Mouse (Mus musculus): ENCODE measurements around the gene Atp6v1g2. TPM values are rescaled to one million over a fixed set of nuclear protein-coding genes. Genes with fewer than 3 reads are reported as not detected.

The Atp6v1g2 gene
- polyA plus RNA-seq, 1 experiment from 2014 or later, result 4.3 TPM

DNA sequence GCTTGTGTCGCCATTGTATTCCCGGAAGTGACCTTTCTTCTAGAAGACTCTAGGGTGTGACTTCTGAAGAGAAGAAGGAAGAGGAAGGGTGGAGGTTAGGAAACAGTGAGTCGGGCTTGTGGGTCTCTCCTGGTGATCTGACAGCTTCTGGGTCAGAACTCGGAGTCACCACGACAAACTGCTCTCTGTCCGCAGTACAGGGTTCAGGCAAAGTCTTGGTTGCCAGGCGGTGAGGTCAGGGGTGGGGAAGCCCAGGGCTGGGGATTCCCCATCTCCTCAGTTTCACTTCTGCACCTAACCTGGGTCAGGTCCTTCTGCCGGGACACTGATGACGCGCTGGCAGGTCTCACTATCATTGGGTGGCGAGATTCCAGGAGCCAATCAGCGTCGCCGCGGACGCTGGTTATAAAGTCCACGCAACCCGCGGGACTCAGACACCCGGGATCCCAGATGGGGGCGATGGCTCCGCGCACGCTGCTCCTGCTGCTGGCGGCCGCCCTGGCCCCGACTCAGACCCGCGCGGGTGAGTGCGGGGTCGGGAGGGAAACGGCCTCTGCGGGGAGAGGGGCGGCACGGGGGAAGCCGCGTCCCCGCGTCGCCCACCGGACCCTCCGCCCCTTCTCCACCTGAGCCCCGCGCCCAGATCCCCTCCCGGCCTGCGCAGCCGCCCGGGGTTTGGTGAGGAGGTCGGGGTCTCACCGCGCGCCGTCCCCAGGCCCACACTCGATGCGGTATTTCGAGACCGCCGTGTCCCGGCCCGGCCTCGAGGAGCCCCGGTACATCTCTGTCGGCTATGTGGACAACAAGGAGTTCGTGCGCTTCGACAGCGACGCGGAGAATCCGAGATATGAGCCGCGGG lies 29.4 kb downstream of the Atp6v1g2 start, which contains the start of gene H2-D1:
Gene H2-D1, plus strand, starts transcription at position 67 of the 859 bp plus-strand sequence.
- WGBS, result 2% methylated on average over 72 of the region's 73 CpGs
- Histone ChIP-seq H3K9me3 (no peaks in the 10 kb centered on the region), H3K27ac (0 out of 2 replicates have a peak within 1 kb of the TSS, but pooled peaks have one; percentile 17), H3K4me1 (replicated peaks) (peaks cover 4% of the 10 kb centered on the region; the same call in 1 of the 2 replicates), H3K27me3 (replicated peaks) (peaks cover 9% of the 10 kb centered on the region), H3K4me2 (replicated peaks) (peak within 1 kb of the TSS; percentile 99), H3K36me3 (no peaks in the 10 kb centered on the region), H3K4me3 (replicated peaks) (peak within 1 kb of the TSS; percentile 74), H3K9ac (peak within 1 kb of the TSS; percentile 69)
- peak; percentile 94 for ATAC-seq

DNA sequence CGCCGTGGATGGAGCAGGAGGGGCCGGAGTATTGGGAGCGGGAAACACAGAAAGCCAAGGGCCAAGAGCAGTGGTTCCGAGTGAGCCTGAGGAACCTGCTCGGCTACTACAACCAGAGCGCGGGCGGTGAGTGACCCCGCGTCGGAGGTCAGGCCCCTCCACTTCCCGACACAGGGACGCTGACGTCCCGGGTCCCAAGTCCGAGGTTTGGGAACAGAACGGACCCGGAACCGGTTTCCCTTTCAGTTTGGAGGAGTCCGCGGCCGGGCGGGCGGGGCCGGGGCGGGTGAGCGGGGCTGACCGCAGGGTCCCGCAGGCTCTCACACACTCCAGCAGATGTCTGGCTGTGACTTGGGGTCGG lies 30.0 kb downstream of the Atp6v1g2 start:
- Histone ChIP-seq H3K4me1 (replicated peaks) (peaks cover 4% of the 10 kb centered on the region; the same call in 1 of the 2 replicates), H3K9me3 (no peaks in the 10 kb centered on the region), H3K27me3 (replicated peaks) (peaks cover 9% of the 10 kb centered on the region), H3K36me3 (no peaks in the 10 kb centered on the region), H3K4me2 (replicated peaks) (peak overlapping the region; percentile 99), H3K9ac (peak overlapping the region; percentile 69), H3K27ac (no peak overlapping the region), H3K4me3 (replicated peaks) (peak overlapping the region; percentile 74)
- WGBS, result 1% methylated on average over 31 of the region's 31 CpGs
- peak; percentile 50 for ATAC-seq

DNA sequence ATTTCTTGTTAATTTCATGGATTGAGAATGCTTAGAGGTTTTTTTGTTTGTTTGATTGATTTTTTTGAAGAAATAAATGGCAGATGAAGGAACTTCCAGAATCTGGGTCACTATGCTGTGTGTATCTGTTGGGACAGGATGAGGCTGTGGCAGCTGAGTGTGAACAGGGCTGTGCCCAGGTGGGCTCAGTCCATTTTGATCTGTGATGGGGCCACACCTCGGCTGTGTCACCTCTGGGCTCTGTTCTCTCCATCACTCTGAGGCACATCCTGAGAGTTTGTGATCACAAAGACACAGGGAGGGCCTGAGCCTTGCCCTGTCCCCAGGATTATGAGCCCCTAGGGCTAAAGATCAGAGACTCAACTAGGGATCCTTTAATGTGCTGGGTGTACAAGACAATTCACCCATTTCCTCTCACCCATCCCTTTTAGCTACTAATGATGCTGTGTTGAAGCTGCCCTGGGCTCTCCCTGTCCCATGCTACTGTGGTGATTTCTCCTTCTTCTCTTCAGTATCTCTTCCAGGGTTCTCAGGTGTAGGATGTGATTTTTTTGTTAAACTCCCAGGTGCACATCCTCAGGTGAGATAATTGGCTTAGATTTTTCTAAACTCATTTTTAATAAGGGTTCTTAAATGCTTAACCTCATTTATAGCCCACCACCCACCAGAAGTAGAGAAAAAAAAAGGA lies 34.1 kb downstream of the Atp6v1g2 start:
- Histone ChIP-seq H3K4me3 (replicated peaks) (no peak overlapping the region), H3K27ac (no peak overlapping the region), H3K9ac (no peak overlapping the region), H3K4me1 (replicated peaks) (peaks cover 2% of the 10 kb centered on the region; the same call in 1 of the 2 replicates), H3K27me3 (replicated peaks) (peaks cover 3% of the 10 kb centered on the region), H3K9me3 (no peaks in the 10 kb centered on the region), H3K4me2 (replicated peaks) (no peak overlapping the region), H3K36me3 (no peaks in the 10 kb centered on the region)
- WGBS, result 77% methylated on average over 1 of the region's 1 CpGs
- no peak for ATAC-seq

DNA sequence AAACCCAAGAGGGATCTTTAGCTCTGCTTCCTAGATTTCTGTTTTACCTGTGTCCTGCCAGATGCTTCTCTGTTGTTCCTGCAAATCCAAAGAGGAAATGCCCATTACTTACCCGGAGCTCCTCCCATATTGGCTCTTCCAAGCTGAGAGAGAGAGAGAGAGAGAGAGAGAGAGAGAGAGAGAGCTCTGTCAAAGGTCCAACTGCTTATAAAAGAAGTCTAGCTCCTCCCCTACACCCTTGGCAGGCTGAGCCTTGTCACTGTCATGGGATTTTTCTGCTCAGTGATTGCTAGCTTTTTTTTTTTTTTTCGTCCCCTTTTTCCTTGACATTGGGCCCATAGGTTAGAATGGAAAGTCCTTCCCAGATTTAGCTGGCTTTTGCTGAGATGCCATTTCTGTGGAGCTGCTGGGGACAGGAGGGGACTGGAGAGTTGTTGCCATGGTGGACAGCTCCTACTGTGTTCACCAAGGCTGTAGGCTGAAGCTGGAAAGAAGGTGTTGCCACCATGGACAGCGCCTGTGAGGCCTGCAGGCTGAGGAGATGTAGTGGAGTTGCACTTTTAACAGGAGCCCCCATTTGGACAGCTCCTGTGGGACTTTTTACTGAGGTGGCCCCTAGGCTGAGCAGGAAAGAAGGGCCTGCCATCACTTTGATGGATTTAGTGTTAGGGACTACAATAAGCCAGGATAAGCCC lies 36.3 kb downstream of the Atp6v1g2 start:
- Histone ChIP-seq H3K9ac (no peak overlapping the region), H3K36me3 (no peaks in the 10 kb centered on the region), H3K27me3 (replicated peaks) (no peaks in the 10 kb centered on the region), H3K4me3 (replicated peaks) (no peak overlapping the region), H3K27ac (no peak overlapping the region), H3K4me2 (replicated peaks) (no peak overlapping the region), H3K4me1 (replicated peaks) (no peaks in the 10 kb centered on the region), H3K9me3 (no peaks in the 10 kb centered on the region)
- 27% methylated on average over 3 of the region's 3 CpGs for WGBS
- ATAC-seq, result no peak; the same call in 1 of the 2 replicates

DNA sequence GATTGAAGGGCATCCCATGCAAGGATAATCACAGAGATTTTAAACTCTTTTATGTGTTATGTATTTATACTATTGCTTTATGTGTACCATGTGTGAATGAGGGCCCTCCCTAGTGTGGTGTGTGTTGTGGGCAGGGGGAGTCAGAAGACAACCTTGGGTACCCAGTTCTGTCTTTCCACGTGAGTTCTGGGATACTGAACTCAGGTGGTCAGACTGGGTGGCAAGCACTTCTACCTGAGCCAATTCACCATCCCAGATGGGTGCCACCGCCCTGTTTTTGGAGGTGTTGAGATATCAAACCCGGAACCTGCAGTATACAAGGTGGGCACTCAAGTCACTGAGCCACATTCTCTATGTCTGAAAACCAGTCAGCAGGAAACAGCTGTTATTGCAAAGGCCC lies 38.8 kb downstream of the Atp6v1g2 start:
- no peak for ATAC-seq
- WGBS, result 64% methylated on average over 3 of the region's 3 CpGs
- no peak overlapping the region for H3K4me2 ChIP-seq (replicated peaks)
- no peaks in the 10 kb centered on the region for H3K9me3 ChIP-seq
- peaks cover 16% of the 10 kb centered on the region for H3K27me3 ChIP-seq (replicated peaks)
- no peak overlapping the region for H3K4me3 ChIP-seq (replicated peaks)
- no peaks in the 10 kb centered on the region for H3K4me1 ChIP-seq (replicated peaks)
- no peak overlapping the region for H3K27ac ChIP-seq
- H3K9ac ChIP-seq, result no peak overlapping the region
- H3K36me3 ChIP-seq, result no peaks in the 10 kb centered on the region

DNA sequence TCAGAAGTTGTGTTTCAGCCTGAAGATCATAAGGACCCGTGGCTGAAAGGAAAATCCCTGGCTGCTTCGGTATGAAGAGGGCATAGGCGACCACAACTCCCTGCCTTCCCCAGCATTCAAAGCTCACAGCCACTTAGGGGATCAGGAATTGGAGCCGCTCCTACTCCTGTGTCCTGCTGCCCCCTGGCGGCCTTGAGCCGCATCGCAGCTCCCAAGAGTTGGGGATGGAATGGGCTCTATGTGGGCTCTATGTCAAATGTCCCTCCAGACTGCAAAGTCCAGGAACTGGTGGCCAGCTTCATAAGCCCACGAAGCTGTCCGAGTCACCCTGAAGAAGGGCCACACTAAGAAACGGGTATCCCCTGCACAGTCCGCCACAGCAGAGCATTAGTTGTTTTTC lies 41.3 kb downstream of the Atp6v1g2 start:
- Histone ChIP-seq H3K4me1 (replicated peaks) (no peaks in the 10 kb centered on the region), H3K27ac (no peak overlapping the region), H3K4me2 (replicated peaks) (no peak overlapping the region), H3K4me3 (replicated peaks) (no peak overlapping the region), H3K27me3 (replicated peaks) (peaks cover 16% of the 10 kb centered on the region), H3K9ac (no peak overlapping the region), H3K36me3 (no peaks in the 10 kb centered on the region), H3K9me3 (no peaks in the 10 kb centered on the region)
- WGBS, result 5% methylated on average over 11 of the region's 11 CpGs
- peak; percentile 72 for ATAC-seq

DNA sequence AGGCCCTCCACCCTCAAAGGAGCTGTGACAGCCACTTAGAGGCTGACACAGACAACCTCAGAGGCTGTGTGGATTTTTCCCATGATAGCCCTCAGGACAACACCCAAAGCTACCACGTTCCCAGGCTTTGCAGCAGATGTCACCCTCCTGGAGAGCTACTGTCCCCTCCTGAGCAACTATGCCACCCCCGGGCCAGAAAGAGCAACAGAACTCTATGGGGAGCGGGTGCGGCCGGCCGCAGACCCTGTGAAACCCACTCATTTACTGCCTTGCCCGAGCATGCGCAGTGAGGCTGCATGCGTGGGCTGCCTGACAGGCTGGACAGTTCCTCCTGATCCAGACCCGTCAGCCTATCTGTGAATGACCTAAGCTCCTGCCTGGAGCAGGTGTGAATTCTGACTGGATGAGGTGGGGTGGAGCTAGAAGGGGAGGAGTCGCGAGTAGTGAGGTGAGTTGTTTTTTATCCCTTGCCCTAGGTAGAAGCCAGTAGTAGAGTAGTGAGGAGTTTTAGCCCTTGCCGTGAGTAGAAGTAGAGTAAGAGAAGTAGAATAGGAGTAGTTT lies 42.9 kb downstream of the Atp6v1g2 start:
- Histone ChIP-seq H3K9ac (no peak overlapping the region), H3K4me3 (replicated peaks) (no peak overlapping the region), H3K4me1 (replicated peaks) (no peaks in the 10 kb centered on the region), H3K36me3 (no peaks in the 10 kb centered on the region), H3K9me3 (no peaks in the 10 kb centered on the region), H3K27ac (no peak overlapping the region), H3K4me2 (replicated peaks) (no peak overlapping the region), H3K27me3 (replicated peaks) (peaks cover 16% of the 10 kb centered on the region)
- 17% methylated on average over 13 of the region's 13 CpGs for WGBS
- no peak for ATAC-seq

DNA sequence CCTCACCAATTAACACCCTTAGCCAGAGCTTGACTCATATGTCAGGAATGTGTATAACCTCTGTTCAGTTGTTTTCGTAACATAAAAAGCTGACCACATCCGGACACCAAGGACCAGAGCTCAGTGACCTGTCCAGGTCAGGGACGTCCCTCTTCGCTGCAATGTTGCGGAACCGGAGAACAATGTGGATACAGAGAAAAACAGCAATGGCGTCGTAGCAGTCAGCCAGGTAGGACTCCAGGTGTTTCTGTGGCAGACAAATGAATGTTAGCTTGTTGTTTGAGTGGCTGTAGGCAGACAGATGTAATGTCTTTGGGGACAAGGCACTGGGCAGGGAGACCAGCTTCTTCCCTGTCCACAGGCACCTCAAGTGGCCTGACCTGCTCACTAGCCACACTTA lies 44.6 kb downstream of the Atp6v1g2 start:
- 87% methylated on average over 8 of the region's 8 CpGs for WGBS
- Histone ChIP-seq H3K4me1 (replicated peaks) (no peaks in the 10 kb centered on the region), H3K4me2 (replicated peaks) (no peak overlapping the region), H3K9me3 (no peaks in the 10 kb centered on the region), H3K27ac (no peak overlapping the region), H3K36me3 (no peaks in the 10 kb centered on the region), H3K9ac (no peak overlapping the region), H3K27me3 (replicated peaks) (peaks cover 16% of the 10 kb centered on the region), H3K4me3 (replicated peaks) (no peak overlapping the region)
- no peak for ATAC-seq

DNA sequence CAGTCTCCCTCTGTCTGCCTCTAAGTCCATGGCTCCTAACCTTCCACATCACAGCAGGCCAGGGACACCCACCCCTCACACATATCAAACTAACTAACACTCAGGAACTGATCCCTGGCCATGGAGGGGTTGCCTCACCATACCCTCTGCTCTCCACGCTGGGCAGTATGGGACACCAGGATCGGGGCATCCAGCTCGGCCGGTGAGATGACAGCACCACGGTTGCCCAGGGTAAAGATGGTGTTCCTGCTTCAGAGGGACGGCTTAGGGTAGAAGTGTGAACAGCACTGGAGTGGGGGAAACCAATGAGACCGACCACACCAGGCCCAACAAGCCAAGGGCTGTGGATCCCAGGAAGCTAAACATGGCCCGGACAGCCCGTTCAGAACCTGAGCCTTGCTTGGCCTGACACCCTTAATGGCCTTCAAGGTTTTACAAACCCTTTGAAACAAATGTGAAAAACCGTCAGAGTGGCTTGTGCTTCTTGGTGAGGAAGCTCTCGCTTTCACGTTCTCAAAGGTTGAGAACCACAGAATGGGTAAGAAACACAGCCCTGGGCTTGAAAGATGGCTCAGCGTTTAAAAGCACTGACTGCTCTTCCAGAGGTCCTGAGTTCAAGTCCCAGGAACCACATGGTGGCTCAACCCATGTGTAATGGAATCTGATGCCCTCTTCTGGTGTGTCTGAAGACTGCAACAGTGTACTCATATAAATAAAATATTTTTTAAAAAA lies 45.7 kb downstream of the Atp6v1g2 start:
- no peak for ATAC-seq
- H3K4me2 ChIP-seq (replicated peaks), result no peak overlapping the region
- H3K27ac ChIP-seq, result no peak overlapping the region
- H3K9me3 ChIP-seq, result no peaks in the 10 kb centered on the region
- H3K27me3 ChIP-seq (replicated peaks), result peaks cover 16% of the 10 kb centered on the region
- H3K36me3 ChIP-seq, result no peaks in the 10 kb centered on the region
- WGBS, result 86% methylated on average over 13 of the region's 13 CpGs
- H3K4me3 ChIP-seq (replicated peaks), result no peak overlapping the region
- no peak overlapping the region for H3K9ac ChIP-seq
- no peaks in the 10 kb centered on the region for H3K4me1 ChIP-seq (replicated peaks)

DNA sequence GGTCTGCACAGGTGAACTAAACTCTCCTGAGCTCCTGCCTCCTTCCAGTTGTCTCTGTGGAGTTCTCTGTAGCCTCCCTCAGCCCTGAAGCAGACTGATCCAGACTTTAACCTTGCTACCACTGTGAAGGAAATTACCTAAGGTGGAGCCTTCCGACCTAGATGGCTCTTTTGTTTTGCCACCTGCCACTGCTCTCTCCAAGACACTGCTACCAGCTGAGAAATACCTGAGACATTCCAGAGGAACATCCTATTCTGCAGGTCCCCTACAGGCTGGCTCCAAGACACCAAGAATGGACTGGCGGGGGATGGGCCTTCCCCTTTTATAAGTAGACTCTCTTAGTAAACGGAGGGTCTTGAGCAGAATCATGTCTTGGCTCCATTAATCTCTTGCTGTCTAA lies 46.8 kb downstream of the Atp6v1g2 start:
- Histone ChIP-seq H3K4me1 (replicated peaks) (no peaks in the 10 kb centered on the region), H3K9ac (no peak overlapping the region), H3K27ac (no peak overlapping the region), H3K9me3 (no peaks in the 10 kb centered on the region), H3K4me2 (replicated peaks) (no peak overlapping the region), H3K4me3 (replicated peaks) (no peak overlapping the region), H3K36me3 (no peaks in the 10 kb centered on the region), H3K27me3 (replicated peaks) (peaks cover 16% of the 10 kb centered on the region)
- no peak for ATAC-seq
- WGBS, result 69% methylated on average over 3 of the region's 3 CpGs

DNA sequence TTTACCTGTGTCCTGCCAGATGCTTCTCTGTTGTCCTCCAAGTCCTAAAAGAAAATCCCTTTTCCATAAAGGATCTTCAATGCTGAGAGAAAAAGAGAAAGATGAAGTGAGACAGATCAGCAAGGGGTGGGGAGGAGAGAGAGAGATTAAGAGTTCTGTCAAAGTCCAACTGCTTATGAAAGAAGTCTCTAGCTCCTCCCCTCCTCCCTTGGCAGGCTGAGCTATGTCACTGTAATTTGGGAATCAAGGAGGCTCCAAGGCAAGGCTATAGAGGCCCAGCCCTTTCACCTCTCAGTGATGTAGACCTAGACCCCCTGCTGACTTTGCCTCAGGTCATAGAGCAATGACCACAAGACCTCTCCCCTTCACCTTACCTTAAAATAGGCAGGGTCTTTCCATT lies 52.0 kb downstream of the Atp6v1g2 start:
- no peak overlapping the region for H3K9ac ChIP-seq
- H3K27me3 ChIP-seq (replicated peaks), result no peaks in the 10 kb centered on the region; the same call in 1 of the 2 replicates
- no peaks in the 10 kb centered on the region for H3K4me1 ChIP-seq (replicated peaks)
- H3K4me2 ChIP-seq (replicated peaks), result no peak overlapping the region
- ATAC-seq, result no peak
- no peaks in the 10 kb centered on the region for H3K36me3 ChIP-seq
- H3K9me3 ChIP-seq, result no peaks in the 10 kb centered on the region
- no peak overlapping the region for H3K27ac ChIP-seq
- no peak overlapping the region for H3K4me3 ChIP-seq (replicated peaks)
